Mouse (Mus musculus) adrenal gland, adult 8-10 months (tissue): ENCODE data around the gene Nub1. TPM values are rescaled to one million over a fixed set of nuclear protein-coding genes. Genes with fewer than 3 reads are reported as not detected.

Experiments
- DNase-seq: peaks from one replicate; pipeline ENCODE4 v3.0.0; 2022
- total RNA-seq, 4 experiments: library from RNA; stranded (reverse); gene quantifications; 2 replicates each; pipeline ENCODE4 v1.2.4; 2022

The Nub1 gene
- total RNA-seq, 4 experiments from 2014 or later: 72.3 to 74.6 (median 73.6) TPM

GRCm38 (mm10) chr5:24741172-24741885, 56.0 kb downstream of the Nub1 start:
- no peak for DNase-seq

- no peak for DNase-seq
These were observed 58.6 kb downstream of the Nub1 start for GRCm38 (mm10) chr5:24743956-24744355.

- DNase-seq: no peak
These were observed 62.2 kb downstream of the Nub1 start for GRCm38 (mm10) chr5:24747533-24747932.

- no peak for DNase-seq
These were observed 64.4 kb downstream of the Nub1 start for GRCm38 (mm10) chr5:24749731-24750130.

- DNase-seq: peak; percentile 74
These were observed 65.3 kb downstream of the Nub1 start for GRCm38 (mm10) chr5:24750321-24751304.

GRCm38 (mm10) chr5:24751305-24752174, 66.2 kb downstream of the Nub1 start:
- DNase-seq: peak; percentile 38

GRCm38 (mm10) chr5:24752175-24752498, 66.8 kb downstream of the Nub1 start:
- no peak for DNase-seq

- no peak for DNase-seq
These were observed 71.6 kb downstream of the Nub1 start for GRCm38 (mm10) chr5:24756931-24757330.

GRCm38 (mm10) chr5:24757816-24758215, 72.5 kb downstream of the Nub1 start, which contains the start of gene Crygn:
Crygn (minus strand) TSS chr5:24758008.
- no peak for DNase-seq

Other genes with a start within 250 kb of the Nub1 start
- 100 to 1,000 TPM in 2 of 4 experiments, 10 to 100 TPM in 2; 96.8 to 117 (median 102) TPM for gene Fastk, start 240.2 kb upstream of the Nub1 start, total RNA-seq
- gene Tmub1, start 237.7 kb upstream of the Nub1 start, total RNA-seq: 10 to 100 TPM; 17.0 to 19.6 (median 17.7) TPM
- gene Agap3, start 233.4 kb upstream of the Nub1 start, total RNA-seq: 100 to 1,000 TPM in 2 of 4 experiments, 10 to 100 TPM in 2; 86.3 to 117 (median 102) TPM
- not detected for gene Gbx1, start 158.3 kb upstream of the Nub1 start, total RNA-seq
- under 1 TPM; 0.37 to 0.75 (median 0.59) TPM for gene Asb10, start 144.6 kb upstream of the Nub1 start, total RNA-seq
- gene 4931409K22Rik, start 128.7 kb upstream of the Nub1 start, total RNA-seq: not detected
- 10 to 100 TPM; 59.5 to 89.6 (median 75.2) TPM for gene Abcf2, start 108.1 kb upstream of the Nub1 start, total RNA-seq
- gene Chpf2, start 98.8 kb upstream of the Nub1 start, total RNA-seq: 10 to 100 TPM; 38.1 to 70.3 (median 57.1) TPM
- gene Smarcd3, start 61.1 kb upstream of the Nub1 start, total RNA-seq: 10 to 100 TPM; 14.3 to 42.2 (median 24.7) TPM
- gene Wdr86, start 45.2 kb downstream of the Nub1 start, total RNA-seq: 1 to 10 TPM; 2.5 to 3.5 (median 2.7) TPM
- 1 to 10 TPM in 1 of 4 experiments, not detected in 3; 5.3 TPM for gene Crygn, start 72.5 kb downstream of the Nub1 start, total RNA-seq
- 10 to 100 TPM; 72.1 to 80.4 (median 78.2) TPM for gene Rheb, start 157.1 kb downstream of the Nub1 start, total RNA-seq